Comparison of ENCODE assay signal across 1 mouse cellular context in the genomic region with DNA sequence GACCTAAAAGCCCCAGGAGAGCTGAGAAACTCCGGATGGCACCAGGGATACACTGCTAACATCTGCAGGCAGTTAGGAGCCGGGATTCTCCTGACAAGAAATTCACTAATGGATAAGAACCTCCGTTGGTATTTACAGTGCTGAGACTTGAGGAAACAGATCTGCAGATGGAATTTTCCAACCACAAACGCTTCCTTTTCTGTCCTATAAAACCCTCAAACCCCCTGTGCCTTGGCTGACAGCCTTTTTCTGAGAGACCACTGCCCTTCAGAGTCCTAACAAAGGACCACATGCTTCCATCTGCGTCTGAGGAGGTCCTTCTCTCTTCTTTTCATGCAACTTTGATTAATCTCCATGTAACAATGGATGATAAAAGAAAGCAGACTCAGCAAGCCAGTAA.
TF ChIP-seq lines count a peak whose summit lies in the region.

No protein-coding gene starts in this region.

TF ChIP-seq in CH12.LX, 34 proteins besides CTCF, POLR2A, EP300 and RAD21 (continued from another document):
- TF ChIP-seq ELF1 (IDR thresholded peaks at IDR 0.05; ENCODE audit: low read depth, low read length) = no peak; the same call in 1 of the 2 replicates
- TF ChIP-seq MXI1 (IDR thresholded peaks at IDR 0.05; ENCODE audit: low read depth, low read length) = no peak
- TF ChIP-seq ZMIZ1 (IDR thresholded peaks at IDR 0.05; ENCODE audit: low read depth, low read length) = no peak
- no peak for TF ChIP-seq NRF1 (IDR thresholded peaks at IDR 0.05; ENCODE audit: low read depth, low read length)
- no peak for TF ChIP-seq ZNF384 (IDR thresholded peaks at IDR 0.05; ENCODE audit: low read depth, low read length)
- no peak for TF ChIP-seq PAX5 (IDR thresholded peaks at IDR 0.05; ENCODE audit: low read length)
- peak; percentile 89 for TF ChIP-seq MEF2A (IDR thresholded peaks at IDR 0.05; ENCODE audit: borderline replicate concordance, low read depth, low read length)
- no peak for TF ChIP-seq HCFC1 (IDR thresholded peaks at IDR 0.05; ENCODE audit: low read depth, low read length)
- TF ChIP-seq BHLHE40 (IDR thresholded peaks at IDR 0.05; ENCODE audit: low read depth, low read length) = peak; percentile 72
- peak; percentile 73; the same call in 1 of the 2 replicates for TF ChIP-seq RCOR1 (conservative IDR thresholded peaks at IDR 0.05; ENCODE audit: low read depth, low read length)
- no peak for TF ChIP-seq USF2 (conservative IDR thresholded peaks at IDR 0.05; ENCODE audit: low read depth, low read length)
- no peak; the same call in 1 of the 2 replicates for TF ChIP-seq JUND (conservative IDR thresholded peaks at IDR 0.05; ENCODE audit: low read depth, low read length)
- no peak for TF ChIP-seq ZC3H11A (IDR thresholded peaks at IDR 0.05; ENCODE audit: low read depth, low read length)
- TF ChIP-seq GABPA (IDR thresholded peaks at IDR 0.05; ENCODE audit: insufficient replicate concordance, low read depth, low read length) = no peak
- no peak for TF ChIP-seq POLR2AphosphoS2 (IDR thresholded peaks at IDR 0.05; ENCODE audit: low read depth, low read length)
- 0 out of 2 replicates have a peak, but pooled peaks have one; percentile 14 for TF ChIP-seq KAT2A (IDR thresholded peaks at IDR 0.05; ENCODE audit: insufficient replicate concordance, low read length)
- TF ChIP-seq MAFK (IDR thresholded peaks at IDR 0.05; ENCODE audit: insufficient replicate concordance, low read length) = peak; percentile 66; the same call in 1 of the 2 replicates
- no peak for TF ChIP-seq CHD1 (IDR thresholded peaks at IDR 0.05; ENCODE audit: low read depth, low read length)
- TF ChIP-seq MAZ (IDR thresholded peaks at IDR 0.05; ENCODE audit: low read depth, low read length) = no peak
- TF ChIP-seq TBP (conservative IDR thresholded peaks at IDR 0.05; ENCODE audit: low read depth, low read length) = no peak
- TF ChIP-seq NELFE (IDR thresholded peaks at IDR 0.05; ENCODE audit: low read depth, low read length) = no peak
- no peak for TF ChIP-seq UBTF (IDR thresholded peaks at IDR 0.05; ENCODE audit: low read depth, low read length)
- peak; percentile 69 for TF ChIP-seq SIN3A (IDR thresholded peaks at IDR 0.05; ENCODE audit: low read length)
- TF ChIP-seq CHD2 (IDR thresholded peaks at IDR 0.05; ENCODE audit: low read length) = no peak
- no peak for TF ChIP-seq ZKSCAN1 (IDR thresholded peaks at IDR 0.05; ENCODE audit: borderline replicate concordance, low read depth, low read length)
- TF ChIP-seq TCF12 (IDR thresholded peaks at IDR 0.05; ENCODE audit: low read depth, low read length) = peak; percentile 69
- no peak for TF ChIP-seq USF1 (IDR thresholded peaks at IDR 0.05; ENCODE audit: low read depth, low read length)
- TF ChIP-seq SMC3 (IDR thresholded peaks at IDR 0.05; ENCODE audit: low read depth, low read length) = 0 out of 2 replicates have a peak, but pooled peaks have one; percentile 9
TF ChIP-seq in CH12.LX: peak in this region for 12.
